Mouse (Mus musculus) embryonic facial prominence, embryonic 13.5 days (tissue): ENCODE data around the gene Me1. TPM values are rescaled to one million over a fixed set of nuclear protein-coding genes. Genes with fewer than 3 reads are reported as not detected.
A peak's percentile ranks its signal among the peaks of the same experiment; 100 is the strongest.

Experiments
- ATAC-seq: fragments of 200-750 bp; cut with Nextera tagmentation; 2 replicates; pipeline ENCODE4 v1.8.0; 2017; ENCODE audit warnings: low read depth; ENCODE audit not compliant: insufficient number of reproducible peaks, insufficient read depth, low FRiP score, low TSS enrichment
- H3K27ac ChIP-seq: fragments of 300-500 bp; sonication (generic); 2 replicates; pipeline ENCODE4 v1.5.1; 2015; ENCODE audit warnings: moderate library complexity, mild to moderate bottlenecking, inconsistent platforms
- H3K27me3 ChIP-seq: fragments of 300-500 bp; sonication (generic); 2 replicates; pipeline ENCODE4 v1.6.1; 2015; ENCODE audit warnings: mild to moderate bottlenecking, inconsistent platforms
- H3K36me3 ChIP-seq: fragments of 300-500 bp; sonication (generic); 2 replicates; pipeline ENCODE4 v1.6.1; 2015; ENCODE audit warnings: mild to moderate bottlenecking, inconsistent platforms
- H3K4me1 ChIP-seq: fragments of 300-500 bp; sonication (generic); 2 replicates; pipeline ENCODE4 v1.6.1; 2015; ENCODE audit warnings: inconsistent platforms
- H3K4me2 ChIP-seq: fragments of 300-500 bp; sonication (generic); 2 replicates; pipeline ENCODE4 v1.6.1; 2015; ENCODE audit warnings: moderate library complexity, mild to moderate bottlenecking, inconsistent platforms
- H3K4me3 ChIP-seq: fragments of 300-500 bp; sonication (generic); 2 replicates; pipeline ENCODE4 v1.5.1; 2015; ENCODE audit warnings: mild to moderate bottlenecking, inconsistent platforms
- H3K9ac ChIP-seq: fragments of 300-500 bp; sonication (generic); 2 replicates; pipeline ENCODE4 v1.6.1; 2015; ENCODE audit warnings: mild to moderate bottlenecking, inconsistent platforms
- H3K9me3 ChIP-seq: fragments of 300-500 bp; sonication (generic); 2 replicates; pipeline ENCODE4 v1.6.1; 2016; ENCODE audit warnings: inconsistent platforms
- WGBS: fragments of 180-500 bp; shearing (Covaris S2); methylation state at CpG from one replicate; pipeline ENCODE4 v1.1.7; 2015; ENCODE audit warnings: mixed read lengths; 5-methylcytosine and 5-hydroxymethylcytosine counted together
- polyA plus RNA-seq: library from polyadenylated mRNA; unstranded; fragments of >200 nt; fragmentation: Nextera tagmentation; extraction: Ambion mirVana; gene quantifications from 2 replicates; pipeline ENCODE4 v1.2.1, GENCODE M21; 2015

Gene Me1
- polyA plus RNA-seq, 1 experiment from 2014 or later, result 20.3 TPM

DNA sequence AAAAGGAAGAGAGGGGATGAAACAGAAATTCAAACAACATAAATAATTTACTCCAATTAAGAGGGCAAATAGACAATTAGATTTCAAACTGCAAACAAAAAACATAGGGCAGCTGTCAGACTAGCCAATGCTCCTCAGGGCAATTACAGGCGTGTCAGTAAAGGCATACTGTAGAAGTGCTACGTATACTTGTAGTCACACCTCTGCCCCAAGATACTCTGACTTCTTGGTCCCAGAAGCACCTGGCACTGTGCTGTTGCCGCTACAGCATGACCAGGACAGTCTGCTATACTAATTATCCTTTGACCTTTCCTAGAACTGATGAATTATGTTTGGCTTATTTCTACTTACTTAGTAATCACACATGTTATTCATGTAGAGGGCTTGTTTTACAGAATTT, 44.5 kb downstream of the Me1 start:
- no peak for ATAC-seq
- WGBS, result 54% methylated on average over 3 of the region's 3 CpGs

DNA sequence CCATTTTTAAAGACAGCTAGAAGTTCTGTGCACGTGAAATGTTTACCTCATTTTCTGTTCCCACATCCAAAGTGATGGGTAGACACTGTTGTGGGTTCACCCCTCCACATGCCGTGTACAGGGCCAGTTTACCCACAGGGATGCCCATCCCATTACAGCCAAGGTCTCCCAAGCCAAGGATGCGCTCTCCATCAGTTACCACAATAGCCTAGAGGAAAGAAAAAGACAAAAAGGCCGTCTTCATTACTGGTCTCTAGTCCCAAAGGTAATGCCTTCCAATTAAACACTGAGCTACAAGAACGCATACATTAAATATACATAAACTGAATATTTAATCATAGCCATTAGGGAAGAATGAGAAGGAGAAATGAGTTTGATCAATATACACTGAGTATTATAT, 44.9 kb downstream of the Me1 start:
- Histone ChIP-seq H3K27ac (no peak overlapping the region), H3K27me3 (no peaks in the 10 kb centered on the region), H3K4me3 (no peak overlapping the region), H3K9ac (no peak overlapping the region), H3K4me2 (no peak overlapping the region), H3K9me3 (0 out of 2 replicates have a peak, but pooled peaks cover 4% of the 10 kb centered on the region), H3K4me1 (0 out of 2 replicates have a peak, but pooled peaks cover 5% of the 10 kb centered on the region), H3K36me3 (no peaks in the 10 kb centered on the region)
- WGBS, result 74% methylated on average over 5 of the region's 5 CpGs
- ATAC-seq, result no peak

More for the DNA sequence above, 44.5 kb downstream of the Me1 start:
- Histone ChIP-seq H3K9me3 (0 out of 2 replicates have a peak, but pooled peaks cover 4% of the 10 kb centered on the region), H3K27ac (no peak overlapping the region), H3K27me3 (no peaks in the 10 kb centered on the region), H3K36me3 (no peaks in the 10 kb centered on the region), H3K4me1 (0 out of 2 replicates have a peak, but pooled peaks cover 5% of the 10 kb centered on the region), H3K4me3 (no peak overlapping the region), H3K4me2 (no peak overlapping the region), H3K9ac (no peak overlapping the region)

DNA sequence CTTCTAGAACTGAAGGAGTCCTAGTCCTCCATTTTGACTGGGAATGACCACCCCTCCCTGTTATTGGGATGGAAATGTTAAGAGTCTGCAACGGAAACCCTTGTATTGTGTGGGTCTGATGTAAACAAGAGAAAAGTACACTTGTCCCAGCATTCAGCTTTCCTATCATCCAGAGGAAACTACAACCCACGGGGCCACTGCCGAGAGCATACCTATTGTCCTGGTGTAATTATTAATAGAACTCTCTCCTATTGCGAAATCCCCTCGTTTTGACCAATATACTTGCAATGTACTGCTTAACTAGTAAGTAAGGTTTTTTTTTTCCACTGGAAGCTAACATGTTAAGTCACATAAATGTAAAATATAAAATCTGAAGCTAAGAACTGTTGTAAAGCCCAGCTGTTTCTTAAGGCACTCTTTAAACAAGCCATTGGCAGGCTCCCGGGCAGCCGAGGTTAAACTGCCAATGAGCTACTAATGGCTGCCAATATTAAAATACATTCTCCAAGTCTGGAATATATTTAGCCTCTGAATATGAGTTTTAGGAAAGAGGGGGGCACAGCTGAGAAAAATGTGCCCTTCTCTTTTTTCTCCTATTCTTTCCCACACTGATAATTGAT, 47.7 kb downstream of the Me1 start:
- Histone ChIP-seq H3K4me1 (0 out of 2 replicates have a peak, but pooled peaks cover 5% of the 10 kb centered on the region), H3K4me2 (no peak overlapping the region), H3K9ac (no peak overlapping the region), H3K9me3 (no peaks in the 10 kb centered on the region), H3K36me3 (no peaks in the 10 kb centered on the region), H3K27ac (no peak overlapping the region; the same call in 1 of the 2 replicates), H3K4me3 (no peak overlapping the region), H3K27me3 (no peaks in the 10 kb centered on the region)
- no peak for ATAC-seq
- WGBS, result 67% methylated on average over 7 of the region's 7 CpGs

DNA sequence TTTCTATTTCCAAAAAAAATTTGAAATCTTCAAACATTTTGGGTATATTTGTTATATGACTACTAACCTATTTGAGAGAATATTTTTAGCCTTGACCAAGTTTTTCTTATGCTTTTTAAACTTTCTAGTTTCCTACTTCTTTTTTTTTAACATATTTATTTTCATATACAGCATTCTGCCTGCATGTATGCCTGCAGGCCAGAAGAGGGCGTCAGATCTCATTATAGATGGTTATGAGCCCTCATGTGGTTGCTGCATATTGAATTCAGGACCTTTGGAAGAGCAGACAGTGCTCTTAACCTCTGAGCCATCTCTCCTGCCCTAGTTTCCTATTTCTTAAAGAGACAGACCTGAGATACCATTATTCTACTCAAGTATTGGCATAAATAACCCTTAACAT, 48.9 kb downstream of the Me1 start:
- Histone ChIP-seq H3K27ac (no peak overlapping the region), H3K9me3 (no peaks in the 10 kb centered on the region), H3K9ac (no peak overlapping the region), H3K4me3 (no peak overlapping the region), H3K4me1 (0 out of 2 replicates have a peak, but pooled peaks cover 5% of the 10 kb centered on the region), H3K36me3 (no peaks in the 10 kb centered on the region), H3K4me2 (no peak overlapping the region), H3K27me3 (no peaks in the 10 kb centered on the region)
- WGBS, result 0% methylated on average over 1 of the region's 1 CpGs
- ATAC-seq, result no peak

DNA sequence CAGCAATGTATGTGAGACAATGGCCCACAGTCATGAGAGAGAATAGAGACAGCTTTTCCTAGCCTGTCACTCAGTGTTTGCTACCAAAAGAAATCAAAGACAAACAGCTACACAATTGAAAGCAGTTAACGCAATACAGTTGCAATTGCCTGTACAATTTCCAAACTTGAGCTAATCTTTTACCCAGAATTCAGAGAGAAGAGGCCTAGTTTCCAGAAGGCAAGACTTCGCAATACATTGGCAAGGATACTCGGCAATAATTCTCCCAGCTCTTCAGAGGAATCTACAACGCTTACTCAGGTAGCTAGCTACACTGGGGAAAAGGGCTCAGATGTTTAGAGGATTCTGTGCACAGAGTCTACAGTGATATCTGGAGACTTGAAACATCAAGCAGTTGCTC, 52.3 kb downstream of the Me1 start:
- no peak overlapping the region for H3K9ac ChIP-seq
- H3K27ac ChIP-seq, result no peak overlapping the region
- no peaks in the 10 kb centered on the region for H3K27me3 ChIP-seq
- 92% methylated on average over 4 of the region's 4 CpGs for WGBS
- no peak overlapping the region for H3K4me2 ChIP-seq
- no peak overlapping the region for H3K4me3 ChIP-seq
- H3K36me3 ChIP-seq, result no peaks in the 10 kb centered on the region
- 0 out of 2 replicates have a peak, but pooled peaks cover 5% of the 10 kb centered on the region for H3K4me1 ChIP-seq
- ATAC-seq, result no peak
- no peaks in the 10 kb centered on the region for H3K9me3 ChIP-seq

DNA sequence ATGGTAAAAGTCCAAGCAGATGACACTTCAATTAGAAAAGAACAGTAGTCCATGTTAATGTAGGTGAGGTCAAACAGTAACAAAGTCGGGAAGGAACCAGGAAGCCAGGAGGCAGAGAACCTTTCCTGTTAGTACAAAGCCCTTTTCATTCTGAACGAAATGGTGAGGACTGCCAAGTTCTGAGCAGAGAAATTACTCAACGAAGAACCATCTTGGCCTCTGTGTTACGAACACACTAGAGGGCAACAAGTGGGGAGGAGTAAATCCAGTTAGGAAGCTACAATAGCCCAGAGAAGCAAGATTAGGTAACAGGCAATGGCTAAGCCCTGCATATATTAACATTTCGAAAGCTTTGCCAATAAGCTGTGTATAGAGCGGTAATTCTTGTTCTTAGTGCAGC, 57.0 kb downstream of the Me1 start:
- Histone ChIP-seq H3K9me3 (no peaks in the 10 kb centered on the region), H3K4me3 (no peak overlapping the region)
- ATAC-seq, result no peak

DNA sequence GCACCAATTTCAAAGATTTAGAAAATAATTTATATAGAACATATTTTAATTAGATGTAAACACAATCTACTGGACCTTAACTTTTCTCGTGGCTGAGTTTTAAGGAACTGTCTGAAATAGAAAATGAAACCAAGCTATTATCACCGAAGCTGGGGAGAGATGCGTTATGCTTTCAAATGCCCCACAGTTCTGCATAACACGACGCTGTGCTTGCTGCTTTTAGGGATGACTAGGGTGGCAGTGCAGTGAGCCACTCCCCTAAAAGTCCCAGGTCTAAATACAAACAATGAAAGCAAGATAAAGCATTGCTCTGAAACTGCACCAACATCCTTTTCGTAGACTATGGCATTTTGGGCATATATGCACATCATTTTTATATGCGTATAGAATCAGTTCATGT, 64.6 kb downstream of the Me1 start:
- no peak for ATAC-seq
- H3K27ac ChIP-seq, result no peak overlapping the region
- WGBS, result 86% methylated on average over 7 of the region's 7 CpGs

More for the DNA sequence above, 57.0 kb downstream of the Me1 start:
- Histone ChIP-seq H3K27ac (no peak overlapping the region), H3K27me3 (no peaks in the 10 kb centered on the region), H3K36me3 (no peaks in the 10 kb centered on the region), H3K9ac (no peak overlapping the region), H3K4me2 (no peak overlapping the region), H3K4me1 (no peaks in the 10 kb centered on the region)
- WGBS, result 66% methylated on average over 6 of the region's 6 CpGs

DNA sequence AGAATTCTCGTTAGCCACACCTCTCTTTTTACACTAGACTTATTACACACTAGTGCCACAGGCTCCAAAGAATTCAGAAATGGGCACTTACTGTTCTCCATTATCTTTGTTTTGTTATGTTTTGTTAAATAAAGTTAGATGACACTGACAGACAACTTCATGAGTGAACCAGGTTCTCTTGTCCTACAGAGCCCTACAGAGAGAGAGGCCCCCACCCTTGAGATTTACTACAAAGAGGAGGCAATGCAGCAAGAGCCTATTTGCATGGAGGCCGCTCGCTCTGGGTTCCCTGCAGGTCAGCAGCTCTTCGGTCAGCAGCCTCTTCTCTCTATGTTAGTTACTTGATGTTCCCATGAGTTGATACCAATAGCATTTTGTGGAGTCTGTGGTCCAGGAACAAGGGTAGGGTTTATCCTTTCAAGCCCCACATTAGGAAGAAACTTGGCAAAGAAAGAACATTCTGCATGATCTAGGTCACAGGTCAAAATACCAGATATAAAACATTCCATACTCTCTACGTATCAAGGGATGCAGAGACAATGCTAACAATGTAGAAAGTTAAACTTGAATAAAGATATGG, 65.3 kb downstream of the Me1 start:
- Histone ChIP-seq H3K4me3 (no peak overlapping the region), H3K4me1 (peaks cover 23% of the 10 kb centered on the region), H3K4me2 (no peak overlapping the region), H3K9ac (no peak overlapping the region), H3K27me3 (no peaks in the 10 kb centered on the region), H3K9me3 (no peaks in the 10 kb centered on the region), H3K36me3 (no peaks in the 10 kb centered on the region), H3K27ac (peak overlapping the region; percentile 57)
- no peak for ATAC-seq
- WGBS, result 87% methylated on average over 5 of the region's 5 CpGs

More for the DNA sequence above, 64.6 kb downstream of the Me1 start:
- Histone ChIP-seq H3K4me1 (peaks cover 23% of the 10 kb centered on the region), H3K4me3 (no peak overlapping the region), H3K9me3 (no peaks in the 10 kb centered on the region), H3K36me3 (no peaks in the 10 kb centered on the region), H3K9ac (no peak overlapping the region), H3K27me3 (no peaks in the 10 kb centered on the region), H3K4me2 (no peak overlapping the region)

DNA sequence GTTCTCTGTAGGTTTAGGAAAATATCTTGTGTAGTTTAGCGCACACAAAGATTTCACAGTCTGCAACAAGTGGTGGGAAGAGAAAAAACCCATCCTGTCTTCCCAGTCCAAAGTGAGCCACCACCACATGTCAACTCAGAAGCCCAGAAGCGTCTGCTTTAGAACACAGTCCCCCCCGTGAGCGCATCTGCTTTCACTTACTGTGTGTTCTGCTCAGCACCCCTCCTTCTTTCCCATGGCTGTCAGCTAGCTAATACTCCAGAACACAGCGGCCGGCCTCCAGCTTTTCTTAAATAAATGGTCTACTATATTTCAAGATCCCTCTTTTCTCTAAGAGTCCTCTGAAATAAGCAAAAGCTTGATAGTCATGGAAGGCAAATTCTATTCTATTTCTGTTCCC, 66.4 kb downstream of the Me1 start:
- Histone ChIP-seq H3K9me3 (no peaks in the 10 kb centered on the region), H3K27ac (peak overlapping the region; percentile 57), H3K9ac (no peak overlapping the region), H3K4me3 (no peak overlapping the region), H3K4me2 (0 out of 2 replicates have a peak overlapping the region, but pooled peaks have one; percentile 14), H3K4me1 (peaks cover 31% of the 10 kb centered on the region), H3K27me3 (no peaks in the 10 kb centered on the region), H3K36me3 (no peaks in the 10 kb centered on the region)
- ATAC-seq, result 0 out of 2 replicates have a peak, but pooled peaks have one; percentile 59
- WGBS, result 32% methylated on average over 6 of the region's 6 CpGs

DNA sequence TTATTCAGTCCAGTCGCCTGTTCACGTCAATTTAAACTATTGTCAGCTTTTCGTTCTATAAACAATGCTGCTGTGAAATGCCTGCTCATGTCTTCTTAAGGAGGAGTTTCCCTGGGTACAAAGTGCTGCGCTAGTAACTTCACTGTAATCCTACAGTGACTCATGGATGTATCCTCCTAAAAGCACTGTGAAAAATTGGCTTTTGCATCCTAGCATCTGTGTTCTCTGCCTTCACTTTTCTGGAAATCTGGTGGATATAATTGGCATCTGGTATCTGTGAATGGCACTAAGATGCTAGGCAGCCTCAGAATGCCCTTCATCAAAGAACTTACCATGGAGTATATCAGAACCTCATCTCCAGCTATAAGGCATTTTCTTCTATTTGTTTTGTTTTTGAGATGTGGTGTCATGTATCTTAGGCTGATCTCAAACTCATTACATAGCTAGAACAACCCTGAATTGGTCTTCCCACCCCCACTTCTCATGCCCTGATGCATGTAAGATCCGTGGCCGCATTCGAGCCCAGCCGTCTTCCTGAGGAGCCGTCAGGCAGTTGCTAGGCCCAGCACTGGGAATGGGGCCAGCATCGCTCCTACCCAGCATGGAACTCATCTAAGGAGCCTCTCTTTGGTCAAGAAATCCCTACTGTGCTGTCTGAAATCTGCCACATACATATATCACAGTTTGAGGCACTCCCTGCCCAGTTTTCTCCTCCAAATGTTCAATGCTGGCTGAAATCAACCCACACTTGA, 67.8 kb downstream of the Me1 start:
- 73% methylated on average over 10 of the region's 10 CpGs for WGBS

DNA sequence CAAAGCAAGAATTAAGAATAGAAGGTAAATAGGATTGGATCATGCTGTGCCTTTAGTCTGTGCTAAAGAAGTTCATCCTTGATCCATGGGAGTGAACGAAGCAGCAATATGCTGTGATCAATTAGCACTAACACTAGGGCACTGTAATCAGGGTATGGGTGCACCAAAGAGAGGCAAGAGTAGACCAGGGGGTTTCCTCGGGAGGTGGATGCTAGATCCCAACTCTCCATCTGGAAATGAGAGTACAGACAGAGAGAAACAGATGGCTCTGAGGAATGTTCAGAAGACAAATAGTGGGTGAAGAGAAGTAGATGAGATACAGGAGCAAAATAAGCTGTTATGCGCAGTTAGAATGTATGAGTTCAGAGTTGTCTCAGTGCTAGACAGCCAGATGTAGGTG, 68.8 kb downstream of the Me1 start:
- H3K9ac ChIP-seq, result no peak overlapping the region
- H3K27me3 ChIP-seq, result no peaks in the 10 kb centered on the region
- ATAC-seq, result no peak
- H3K27ac ChIP-seq, result no peak overlapping the region
- H3K4me3 ChIP-seq, result no peak overlapping the region
- H3K4me1 ChIP-seq, result peaks cover 33% of the 10 kb centered on the region
- H3K36me3 ChIP-seq, result no peaks in the 10 kb centered on the region
- no peak overlapping the region for H3K4me2 ChIP-seq
- H3K9me3 ChIP-seq, result no peaks in the 10 kb centered on the region
- 54% methylated on average over 3 of the region's 3 CpGs for WGBS

More for the DNA sequence above, 67.8 kb downstream of the Me1 start:
- Histone ChIP-seq H3K4me3 (no peak overlapping the region), H3K27me3 (no peaks in the 10 kb centered on the region), H3K36me3 (no peaks in the 10 kb centered on the region), H3K9ac (no peak overlapping the region), H3K27ac (no peak overlapping the region), H3K4me2 (no peak overlapping the region), H3K9me3 (no peaks in the 10 kb centered on the region), H3K4me1 (peaks cover 33% of the 10 kb centered on the region)
- ATAC-seq, result no peak
